Mouse (Mus musculus): ENCODE data around the gene Cep295nl. TPM values are rescaled to one million over a fixed set of nuclear protein-coding genes. Genes with fewer than 3 reads are reported as not detected.

Gene Cep295nl
- total RNA-seq, 1 experiment, result 0.49 TPM

DNA sequence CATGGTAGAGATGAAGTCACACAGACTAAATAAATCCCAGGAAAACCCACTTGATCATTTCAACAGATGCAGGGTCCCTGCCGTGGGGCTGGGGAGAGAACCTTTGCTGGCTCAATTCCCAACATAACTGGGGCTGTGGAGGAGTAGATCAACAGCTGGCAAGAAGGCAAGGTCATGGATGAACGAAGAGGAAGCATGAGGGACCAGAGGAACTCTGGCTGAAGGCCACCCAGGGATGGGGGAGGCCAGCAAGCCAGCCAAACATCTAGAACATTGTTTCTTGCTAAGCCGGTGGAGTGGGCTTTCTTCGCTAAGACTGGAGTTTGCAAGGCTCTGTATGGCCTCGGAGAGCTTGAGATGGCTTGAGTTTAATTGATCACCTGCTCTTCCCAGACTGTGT, 33.6 kb upstream of the Cep295nl start:
- Histone ChIP-seq H3K4me3 (ENCODE audit: insufficient read depth in 1 of 2, low read depth in 1 of 2, low read length in 2 of 2, poor library complexity in 1 of 2, severe bottlenecking in 1 of 2) (no peak overlapping the region), H3K4me1 (ENCODE audit: control insufficient read depth in 2 of 2, insufficient read depth in 2 of 2, low read length in 2 of 2, poor library complexity in 1 of 2) (0 out of 4 replicates have a peak, but pooled peaks cover 0 to 2% of the 10 kb centered on the region in 2 experiments), H3K36me3 (ENCODE audit: control insufficient read depth, insufficient read depth, low read length, poor library complexity, severe bottlenecking) (no peaks in the 10 kb centered on the region), H3K27ac (ENCODE audit: insufficient read depth, low read depth, low read length, poor library complexity, severe bottlenecking) (no peak overlapping the region), H3K9me3 (ENCODE audit: control insufficient read depth, insufficient read depth, low read depth, low read length) (no peaks in the 10 kb centered on the region), H3K9ac (ENCODE audit: insufficient read depth, low read depth, low read length, poor library complexity, severe bottlenecking) (no peak overlapping the region)
- TF ChIP-seq MAFK (IDR thresholded peaks at IDR 0.05; ENCODE audit: insufficient read depth, low read depth, low read length), result no peak
- TF ChIP-seq ZC3H11A (IDR thresholded peaks at IDR 0.05; ENCODE audit: borderline replicate concordance, low read depth, low read length), result no peak
- TF ChIP-seq HCFC1 (IDR thresholded peaks at IDR 0.05; ENCODE audit: borderline replicate concordance, insufficient read depth, low read length), result no peak
- no peak for TF ChIP-seq CHD2 (IDR thresholded peaks at IDR 0.05; ENCODE audit: low read depth, low read length)
- TF ChIP-seq ZNF384 (IDR thresholded peaks at IDR 0.05; ENCODE audit: low read depth, low read length), result no peak
- DNase-seq (ENCODE audit: low read depth, low spot score), result no peak
- in situ Hi-C loops (cut with MboI; ENCODE audit: low sequenced_read_pairs in 2 of 2, unreplicated experiment in 2 of 2), result no loop called here

DNA sequence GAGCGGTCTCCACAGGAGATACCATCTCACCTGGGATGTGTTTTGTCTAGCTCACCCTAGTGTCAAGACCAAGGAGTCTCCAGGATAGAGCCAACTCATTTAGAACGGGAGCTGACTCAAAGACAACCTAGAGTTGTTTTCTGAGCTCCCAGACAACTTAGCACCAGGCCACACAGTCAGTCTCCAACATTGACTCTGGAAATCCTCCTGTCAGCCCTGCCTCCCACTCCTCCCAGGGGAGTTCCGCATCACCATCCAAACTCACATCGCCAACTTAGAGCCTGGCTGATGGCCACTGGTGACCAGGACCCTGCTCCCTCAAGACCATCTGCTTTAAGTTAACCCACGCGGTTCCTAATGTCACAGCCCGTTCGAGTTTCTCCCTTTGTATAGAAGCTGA, 33.2 kb upstream of the Cep295nl start:
- Histone ChIP-seq H3K9me3 (ENCODE audit: control insufficient read depth, insufficient read depth, low read depth, low read length) (no peaks in the 10 kb centered on the region), H3K9ac (ENCODE audit: insufficient read depth, low read depth, low read length, poor library complexity, severe bottlenecking) (no peak overlapping the region), H3K36me3 (ENCODE audit: control insufficient read depth, insufficient read depth, low read length, poor library complexity, severe bottlenecking) (no peaks in the 10 kb centered on the region), H3K4me1 (ENCODE audit: control insufficient read depth in 2 of 2, insufficient read depth in 2 of 2, low read length in 2 of 2, poor library complexity in 1 of 2) (0 out of 4 replicates have a peak, but pooled peaks cover 0 to 2% of the 10 kb centered on the region in 2 experiments), H3K27ac (ENCODE audit: insufficient read depth, low read depth, low read length, poor library complexity, severe bottlenecking) (no peak overlapping the region), H3K4me3 (ENCODE audit: insufficient read depth in 1 of 2, low read depth in 1 of 2, low read length in 2 of 2, poor library complexity in 1 of 2, severe bottlenecking in 1 of 2) (no peak overlapping the region)
- no peak for DNase-seq (ENCODE audit: low read depth, low spot score)
- in situ Hi-C loops (cut with MboI; ENCODE audit: low sequenced_read_pairs in 2 of 2, unreplicated experiment in 2 of 2), result no loop called here
- TF ChIP-seq CHD2 (IDR thresholded peaks at IDR 0.05; ENCODE audit: low read depth, low read length) (no peak), HCFC1 (IDR thresholded peaks at IDR 0.05; ENCODE audit: borderline replicate concordance, insufficient read depth, low read length) (no peak), ZNF384 (IDR thresholded peaks at IDR 0.05; ENCODE audit: low read depth, low read length) (no peak), MAFK (IDR thresholded peaks at IDR 0.05; ENCODE audit: insufficient read depth, low read depth, low read length) (no peak), ZC3H11A (IDR thresholded peaks at IDR 0.05; ENCODE audit: borderline replicate concordance, low read depth, low read length) (no peak)

DNA sequence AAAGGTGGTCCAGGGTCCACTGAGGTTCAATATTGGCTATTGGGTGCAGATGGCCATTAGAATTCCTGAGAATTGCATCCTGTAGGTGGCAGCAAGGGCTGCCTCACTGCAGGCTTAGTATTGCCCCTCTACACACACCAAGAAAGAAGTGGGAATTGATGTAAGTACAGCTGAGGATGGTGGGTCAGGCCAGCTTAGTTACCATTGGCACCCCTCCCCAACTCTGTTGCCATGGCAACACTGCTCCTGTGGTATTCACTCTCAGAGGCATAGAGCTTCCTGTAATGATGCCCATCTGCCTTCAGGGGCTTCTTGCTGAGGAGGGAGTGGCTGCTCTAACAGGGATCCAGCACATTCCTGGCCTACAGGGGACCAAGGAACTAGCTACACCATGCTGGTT, 32.7 kb upstream of the Cep295nl start:
- no peaks in the 10 kb centered on the region for H3K9me3 ChIP-seq (ENCODE audit: control insufficient read depth, insufficient read depth, low read depth, low read length)
- 0 out of 4 replicates have a peak, but pooled peaks cover 0 to 2% of the 10 kb centered on the region in 2 experiments for H3K4me1 ChIP-seq (ENCODE audit: control insufficient read depth in 2 of 2, insufficient read depth in 2 of 2, low read length in 2 of 2, poor library complexity in 1 of 2)
- TF ChIP-seq ZC3H11A (IDR thresholded peaks at IDR 0.05; ENCODE audit: borderline replicate concordance, low read depth, low read length), result no peak
- TF ChIP-seq HCFC1 (IDR thresholded peaks at IDR 0.05; ENCODE audit: borderline replicate concordance, insufficient read depth, low read length), result no peak
- no peak for TF ChIP-seq CHD2 (IDR thresholded peaks at IDR 0.05; ENCODE audit: low read depth, low read length)
- no peak for TF ChIP-seq MAFK (IDR thresholded peaks at IDR 0.05; ENCODE audit: insufficient read depth, low read depth, low read length)
- no peak for TF ChIP-seq ZNF384 (IDR thresholded peaks at IDR 0.05; ENCODE audit: low read depth, low read length)
- no peaks in the 10 kb centered on the region for H3K36me3 ChIP-seq (ENCODE audit: control insufficient read depth, insufficient read depth, low read length, poor library complexity, severe bottlenecking)
- DNase-seq (ENCODE audit: low read depth, low spot score), result no peak
- no peak overlapping the region for H3K9ac ChIP-seq (ENCODE audit: insufficient read depth, low read depth, low read length, poor library complexity, severe bottlenecking)
- in situ Hi-C loops (cut with MboI; ENCODE audit: low sequenced_read_pairs in 2 of 2, unreplicated experiment in 2 of 2), result no loop called here
- no peak overlapping the region for H3K27ac ChIP-seq (ENCODE audit: insufficient read depth, low read depth, low read length, poor library complexity, severe bottlenecking)
- H3K4me3 ChIP-seq (ENCODE audit: insufficient read depth in 1 of 2, low read depth in 1 of 2, low read length in 2 of 2, poor library complexity in 1 of 2, severe bottlenecking in 1 of 2), result no peak overlapping the region

DNA sequence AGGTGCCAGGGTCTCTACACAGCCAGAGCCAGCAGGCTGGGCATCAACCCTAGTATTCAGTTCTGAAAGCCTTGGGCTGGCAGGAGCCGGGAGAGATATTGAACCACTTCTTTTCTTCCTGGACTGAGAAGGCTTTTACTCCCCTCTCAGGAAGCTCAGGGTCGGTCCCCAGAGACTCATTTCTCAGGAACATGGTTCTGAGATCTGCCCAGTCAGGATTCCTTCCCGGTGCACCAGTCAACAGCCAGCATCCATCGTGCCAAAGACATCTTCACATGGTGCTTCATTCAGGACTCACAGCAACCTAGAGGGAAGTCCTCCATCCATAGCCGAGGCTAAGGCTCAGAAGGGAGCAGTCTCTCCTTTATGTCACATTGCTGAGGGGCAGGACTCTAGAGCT, 32.2 kb upstream of the Cep295nl start:
- Histone ChIP-seq H3K9me3 (ENCODE audit: control insufficient read depth, insufficient read depth, low read depth, low read length) (no peaks in the 10 kb centered on the region), H3K4me3 (ENCODE audit: insufficient read depth in 1 of 2, low read depth in 1 of 2, low read length in 2 of 2, poor library complexity in 1 of 2, severe bottlenecking in 1 of 2) (no peak overlapping the region), H3K4me1 (ENCODE audit: control insufficient read depth in 2 of 2, insufficient read depth in 2 of 2, low read length in 2 of 2, poor library complexity in 1 of 2) (0 out of 4 replicates have a peak, but pooled peaks cover 0 to 2% of the 10 kb centered on the region in 2 experiments), H3K9ac (ENCODE audit: insufficient read depth, low read depth, low read length, poor library complexity, severe bottlenecking) (no peak overlapping the region), H3K36me3 (ENCODE audit: control insufficient read depth, insufficient read depth, low read length, poor library complexity, severe bottlenecking) (no peaks in the 10 kb centered on the region), H3K27ac (ENCODE audit: insufficient read depth, low read depth, low read length, poor library complexity, severe bottlenecking) (no peak overlapping the region)
- in situ Hi-C loops (cut with MboI; ENCODE audit: low sequenced_read_pairs in 2 of 2, unreplicated experiment in 2 of 2), result no loop called here
- DNase-seq (ENCODE audit: low read depth, low spot score), result no peak
- no peak for TF ChIP-seq ZNF384 (IDR thresholded peaks at IDR 0.05; ENCODE audit: low read depth, low read length)
- no peak for TF ChIP-seq HCFC1 (IDR thresholded peaks at IDR 0.05; ENCODE audit: borderline replicate concordance, insufficient read depth, low read length)
- no peak for TF ChIP-seq MAFK (IDR thresholded peaks at IDR 0.05; ENCODE audit: insufficient read depth, low read depth, low read length)
- TF ChIP-seq ZC3H11A (IDR thresholded peaks at IDR 0.05; ENCODE audit: borderline replicate concordance, low read depth, low read length), result no peak
- TF ChIP-seq CHD2 (IDR thresholded peaks at IDR 0.05; ENCODE audit: low read depth, low read length), result no peak

Data from ES-E14 (cell line).